Mouse (Mus musculus): Measurements from ENCODE around the gene Tex11. TPM values are rescaled to one million over a fixed set of nuclear protein-coding genes. Genes with fewer than 3 reads are reported as not detected.

The Tex11 gene
- polyA plus RNA-seq (2012; ENCODE audit: low replicate concordance), result 0.06 TPM in 1 of 2 replicates, not detected in the other

GRCm38 (mm10) chrX:101059541-101059940 lies at the start of gene Tex11:
Gene Tex11 (minus strand): TSS chrX:101059667.

GRCm38 (mm10) chrX:101085920-101086319 lies 26.5 kb upstream of the Tex11 start, which contains the start of gene Slc7a3:
Gene Slc7a3 (minus strand): TSS chrX:101086020.

Other genes starting within 250 kb of the Tex11 start
- not detected in 2 replicates for gene Slc7a3, start 26.4 kb upstream of the Tex11 start, polyA plus RNA-seq (2012; ENCODE audit: low replicate concordance)
- 28.7 and 28.9 TPM in 2 replicates for gene Snx12, start 162.9 kb upstream of the Tex11 start, polyA plus RNA-seq (2012; ENCODE audit: low replicate concordance)
- 33.2 and 33.8 TPM in 2 replicates for gene Foxo4, start 194.9 kb upstream of the Tex11 start, polyA plus RNA-seq (2012; ENCODE audit: low replicate concordance)
- 0.34 TPM in 1 of 2 replicates, not detected in the other for gene Gm614, start 204.3 kb upstream of the Tex11 start, polyA plus RNA-seq (2012; ENCODE audit: low replicate concordance)
- gene Il2rg, start 208.6 kb upstream of the Tex11 start, polyA plus RNA-seq (2012; ENCODE audit: low replicate concordance), result 53.8 and 251 TPM in 2 replicates
- gene Gm20489, start 209.4 kb upstream of the Tex11 start, polyA plus RNA-seq (2012; ENCODE audit: low replicate concordance), result 0.12 and 0.14 TPM in 2 replicates
- 71.7 and 104 TPM in 2 replicates for gene Med12, start 214.4 kb upstream of the Tex11 start, polyA plus RNA-seq (2012; ENCODE audit: low replicate concordance)
- gene Nlgn3, start 239.5 kb upstream of the Tex11 start, polyA plus RNA-seq (2012; ENCODE audit: low replicate concordance), result 0.15 TPM in 1 of 2 replicates, not detected in the other

Data from hematopoietic multipotent progenitor cell, adult 10-12 weeks (in vitro differentiated cells).